Comparison of ENCODE assay signal across 9 mouse cellular contexts in the genomic region with DNA sequence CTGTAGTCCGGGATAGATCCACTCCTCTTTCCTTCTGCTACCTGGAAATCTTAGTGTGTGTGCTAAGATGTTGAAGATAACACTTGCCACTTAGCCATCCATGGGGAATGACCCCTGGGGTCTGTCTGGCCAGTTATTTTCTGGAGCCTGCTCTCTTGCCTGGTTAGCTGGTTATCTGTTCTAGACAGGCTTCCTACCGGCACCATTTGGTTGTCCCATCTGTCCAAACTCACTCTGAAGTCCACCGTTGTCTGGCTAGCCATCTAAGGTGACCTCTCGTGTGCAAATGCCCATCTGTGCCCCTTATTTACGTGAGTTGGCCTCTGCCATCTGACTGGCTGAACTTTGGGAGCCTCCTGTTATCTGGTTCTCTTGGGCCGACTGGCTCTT. TPM values are rescaled to one million over a fixed set of nuclear protein-coding genes. Genes with fewer than 3 reads are reported as not detected.
DNase-seq lines count a peak whose midpoint lies in the region; ATAC-seq and TF ChIP-seq lines count a peak whose summit lies in the region.
"Had no signal": no experiment of that assay in that cellular context is flagged by ENCODE, and none has a peak within 500 bp of the region (broad histone marks: within the 10 kb centered on the region; RNA-seq: fewer than 3 reads in every experiment).

No protein-coding gene starts in this region.

- no peaks in the 10 kb centered on the region for H3K27me3 ChIP-seq in heart, embryonic 14.5 days (ENCODE audit: control insufficient read depth, insufficient read depth, low read length)
- no peaks in the 10 kb centered on the region for H3K27me3 ChIP-seq in forebrain, embryonic 11.5 days (ENCODE audit: control insufficient read depth, insufficient read depth, low read length)
- H3K27me3 ChIP-seq in liver, embryonic 14.5 days (ENCODE audit: control insufficient read depth, insufficient read depth, low read length), result no peaks in the 10 kb centered on the region
- H3K27me3 ChIP-seq: Patski had no signal

- peaks cover 9 to 21% of the 10 kb centered on the region in 2 experiments for H3K4me1 ChIP-seq in heart, embryonic 14.5 days (ENCODE audit: control insufficient read depth in 2 of 2, insufficient read depth in 2 of 2, low read length in 2 of 2)
- peaks cover 6% of the 10 kb centered on the region for H3K4me1 ChIP-seq in forebrain, embryonic 11.5 days (replicated peaks; ENCODE audit: control insufficient read depth, insufficient read depth, low read length)
- H3K4me1 ChIP-seq in liver, embryonic 14.5 days (replicated peaks; ENCODE audit: control insufficient read depth in 2 of 2, insufficient read depth in 2 of 2, low read length in 1 of 2), result peaks cover 16 to 19% of the 10 kb centered on the region in 2 experiments

- peak overlapping the region; percentile 70 to 99 for H3K4me3 ChIP-seq in heart, embryonic 14.5 days (ENCODE audit: control insufficient read depth in 1 of 2, insufficient read depth in 1 of 2, low read depth in 1 of 2, low read length in 2 of 2)
- peak overlapping the region; percentile 97 for H3K4me3 ChIP-seq in forebrain, embryonic 11.5 days (ENCODE audit: low read depth, low read length)
- H3K4me3 ChIP-seq in liver, embryonic 14.5 days (ENCODE audit: insufficient read depth in 1 of 2, low read depth in 2 of 2, low read length in 2 of 2), result peak overlapping the region; percentile 89 to 93

- no peak for DNase-seq in heart, postnatal 4 days
- peak; percentile 11 for DNase-seq in Muller cell, postnatal 12 days (ENCODE audit: inconsistent ontology term)
- DNase-seq in forebrain, embryonic 11.5 days (ENCODE audit: low spot score), result no peak
- DNase-seq in liver, embryonic 14.5 days (ENCODE audit: low read depth in 3 of 3, low spot score in 3 of 3), result peak in 1 of 3 experiments; percentile 47
- no peak for DNase-seq in ovary, postnatal 10 days (ENCODE audit: low spot score)
- no peak for DNase-seq in adrenal gland, adult 2 months
- DNase-seq in embryo, embryonic 9.5 days (ENCODE audit: extremely low spot score), result no peak

- no peaks in the 10 kb centered on the region for H3K9me3 ChIP-seq in heart, embryonic 14.5 days (ENCODE audit: control insufficient read depth, low read length)
- no peaks in the 10 kb centered on the region for H3K9me3 ChIP-seq in forebrain, embryonic 11.5 days (ENCODE audit: control insufficient read depth, low read length)
- no peaks in the 10 kb centered on the region for H3K9me3 ChIP-seq in liver, embryonic 14.5 days (ENCODE audit: control insufficient read depth, low read length)

- peak overlapping the region; percentile 95 for H3K9ac ChIP-seq in heart, embryonic 14.5 days (ENCODE audit: low read length)
- H3K9ac ChIP-seq in forebrain, embryonic 11.5 days (ENCODE audit: low read length), result peak overlapping the region; percentile 86
- peak overlapping the region; percentile 96 for H3K9ac ChIP-seq in liver, embryonic 14.5 days (replicated peaks)

- H3K4me2 ChIP-seq in heart, embryonic 14.5 days (ENCODE audit: low read length), result peak overlapping the region; percentile 81
- peak overlapping the region; percentile 60 for H3K4me2 ChIP-seq in forebrain, embryonic 11.5 days (ENCODE audit: low read depth, low read length, severe bottlenecking)
- H3K4me2 ChIP-seq in liver, embryonic 14.5 days (ENCODE audit: low read depth), result peak overlapping the region; percentile 83

- peak overlapping the region; percentile 18 to 89; a peak in 3 of 4 replicates for H3K27ac ChIP-seq in heart, embryonic 14.5 days (replicated peaks in 1 of 2; ENCODE audit: control insufficient read depth in 1 of 2, insufficient read depth in 1 of 2, low read depth in 2 of 2, low read length in 2 of 2)
- H3K27ac ChIP-seq in forebrain, embryonic 11.5 days (ENCODE audit: low read depth, low read length), result no peak overlapping the region
- H3K27ac ChIP-seq in liver, embryonic 14.5 days, result peak overlapping the region; percentile 85

- no peak for TF ChIP-seq EP300 in liver, embryonic 14.5 days (IDR thresholded peaks at IDR 0.05; ENCODE audit: low read depth)

- no peak for TF ChIP-seq CTCF in liver, embryonic 14.5 days (IDR thresholded peaks at IDR 0.05; ENCODE audit: low read depth)

- H3K36me3 ChIP-seq in heart, embryonic 14.5 days (ENCODE audit: control insufficient read depth, insufficient read depth, low read length), result peaks cover 10% of the 10 kb centered on the region
- H3K36me3 ChIP-seq in forebrain, embryonic 11.5 days (ENCODE audit: control insufficient read depth, insufficient read depth, low read length), result no peaks in the 10 kb centered on the region
- peaks cover 4% of the 10 kb centered on the region for H3K36me3 ChIP-seq in liver, embryonic 14.5 days (replicated peaks; ENCODE audit: control insufficient read depth, insufficient read depth, low read depth)

- 4% methylated on average over 6 of the region's 6 CpGs for WGBS in heart, embryonic 14.5 days
- WGBS in forebrain, embryonic 11.5 days, result 16% methylated on average over 6 of the region's 6 CpGs
- 0% methylated on average over 6 of the region's 6 CpGs for WGBS in liver, embryonic 14.5 days (ENCODE audit: insufficient replicate concordance)

- no peak for ATAC-seq in heart, embryonic 14.5 days (ENCODE audit: insufficient number of reproducible peaks, insufficient read depth, low FRiP score, low read depth)
- no peak for ATAC-seq in forebrain, embryonic 11.5 days (replicated peaks; ENCODE audit: low FRiP score)
- ATAC-seq in liver, embryonic 14.5 days (ENCODE audit: insufficient read depth), result no peak

RNA-seq across cellular contexts. Expression of a gene that starts 0.8 kb away (rescaled TPM):
- 57.1 and 58.2 TPM in 2 replicates for polyA plus RNA-seq in heart, embryonic 14.5 days (2014; fragmentation: Nextera tagmentation; extraction: Ambion mirVana)
- 10 to 100 TPM; 83.9 to 86.7 TPM for total RNA-seq in heart, postnatal 4 days (2021)
- polyA plus RNA-seq in forebrain, embryonic 11.5 days (2014; fragmentation: Nextera tagmentation; extraction: Ambion mirVana), result 72.8 and 74.0 TPM in 2 replicates
- polyA plus RNA-seq in liver, embryonic 14.5 days (2012; rRNA removed), result 30.7 and 31.6 TPM in 2 replicates
- polyA plus RNA-seq in liver, embryonic 14.5 days (2014; fragmentation: Nextera tagmentation; extraction: Ambion mirVana), result 36.8 and 41.8 TPM in 2 replicates
- 100 to 1,000 TPM in 1 of 2 experiments, 10 to 100 TPM in 1; 99.0 to 134 TPM for total RNA-seq in adrenal gland, adult 2 months (2021)
- polyA plus RNA-seq in adrenal gland, adult 2 months (2012; rRNA removed), result 328 and 381 TPM in 2 replicates

RNA-seq across cellular contexts. Expression of a gene that starts 13.9 kb away (rescaled TPM):
- 22.7 and 24.3 TPM in 2 replicates for polyA plus RNA-seq in heart, embryonic 14.5 days (2014; fragmentation: Nextera tagmentation; extraction: Ambion mirVana)
- total RNA-seq in heart, postnatal 4 days (2021), result 10 to 100 TPM; 11.3 to 13.3 TPM
- 58.2 and 61.5 TPM in 2 replicates for polyA plus RNA-seq in forebrain, embryonic 11.5 days (2014; fragmentation: Nextera tagmentation; extraction: Ambion mirVana)
- polyA plus RNA-seq in liver, embryonic 14.5 days (2012; rRNA removed), result 20.0 and 25.4 TPM in 2 replicates
- polyA plus RNA-seq in liver, embryonic 14.5 days (2014; fragmentation: Nextera tagmentation; extraction: Ambion mirVana), result 20.0 and 20.9 TPM in 2 replicates
- total RNA-seq in adrenal gland, adult 2 months (2021), result 10 to 100 TPM; 13.1 to 15.9 TPM
- 23.4 and 28.6 TPM in 2 replicates for polyA plus RNA-seq in adrenal gland, adult 2 months (2012; rRNA removed)

RNA-seq across cellular contexts. Expression of a gene that starts 57.9 kb away (rescaled TPM):
- 103 and 109 TPM in 2 replicates for polyA plus RNA-seq in heart, embryonic 14.5 days (2014; fragmentation: Nextera tagmentation; extraction: Ambion mirVana)
- 10 to 100 TPM; 79.5 to 80.1 TPM for total RNA-seq in heart, postnatal 4 days (2021)
- 295 and 297 TPM in 2 replicates for polyA plus RNA-seq in forebrain, embryonic 11.5 days (2014; fragmentation: Nextera tagmentation; extraction: Ambion mirVana)
- polyA plus RNA-seq in liver, embryonic 14.5 days (2012; rRNA removed), result 23.3 and 28.2 TPM in 2 replicates
- polyA plus RNA-seq in liver, embryonic 14.5 days (2014; fragmentation: Nextera tagmentation; extraction: Ambion mirVana), result 33.5 and 36.8 TPM in 2 replicates
- 10 to 100 TPM; 51.0 to 60.1 TPM for total RNA-seq in adrenal gland, adult 2 months (2021)
- polyA plus RNA-seq in adrenal gland, adult 2 months (2012; rRNA removed), result 38.9 and 39.1 TPM in 2 replicates
